Comparison of ENCODE assay signal across 9 mouse cellular contexts in genomic region chr7:67700846-67701245, GRCm38 (mm10). TPM values are rescaled to one million over a fixed set of nuclear protein-coding genes. Genes with fewer than 3 reads are reported as not detected.
A peak's percentile ranks its signal among the peaks of the same experiment; 100 is the strongest.
DNase-seq lines count a peak whose midpoint lies in the region; ATAC-seq and TF ChIP-seq lines count a peak whose summit lies in the region.
"Had no signal": no experiment of that assay in that cellular context is flagged by ENCODE, and none has a peak within 500 bp of the region (broad histone marks: within the 10 kb centered on the region; RNA-seq: fewer than 3 reads in every experiment).

No protein-coding gene starts in this region.

- H3K9ac ChIP-seq in kidney, embryonic 15.5 days, result no peak overlapping the region
- H3K9ac ChIP-seq in MEL (ENCODE audit: control insufficient read depth, low read depth, low read length, poor library complexity, severe bottlenecking), result no peak overlapping the region
- no peak overlapping the region for H3K9ac ChIP-seq in hindbrain, embryonic 16.5 days (ENCODE audit: low read depth, low read length)
- H3K9ac ChIP-seq in lung, embryonic 14.5 days, result no peak overlapping the region
- H3K9ac ChIP-seq: limb, embryonic 13.5 days had no signal

- 0 out of 2 replicates have a peak, but pooled peaks cover 4% of the 10 kb centered on the region for H3K4me1 ChIP-seq in kidney, embryonic 15.5 days
- H3K4me1 ChIP-seq in MEL (ENCODE audit: control insufficient read depth in 1 of 2, insufficient read depth in 2 of 2, low read length in 2 of 2), result no peaks in the 10 kb centered on the region
- peaks cover 4% of the 10 kb centered on the region; the same call in 1 of the 2 replicates for H3K4me1 ChIP-seq in embryonic facial prominence, embryonic 10.5 days
- H3K4me1 ChIP-seq in hindbrain, embryonic 16.5 days (ENCODE audit: control insufficient read depth, insufficient read depth, low read depth, low read length), result no peaks in the 10 kb centered on the region; the same call in 1 of the 2 replicates
- H3K4me1 ChIP-seq in lung, embryonic 14.5 days (ENCODE audit: insufficient read depth), result no peaks in the 10 kb centered on the region

- peaks cover 42% of the 10 kb centered on the region for H3K36me3 ChIP-seq in kidney, embryonic 15.5 days
- H3K36me3 ChIP-seq in MEL (ENCODE audit: control insufficient read depth in 1 of 2, insufficient read depth in 2 of 2, low read length in 2 of 2), result no peaks in the 10 kb centered on the region
- H3K36me3 ChIP-seq in embryonic facial prominence, embryonic 10.5 days (replicated peaks), result peaks cover 96% of the 10 kb centered on the region
- H3K36me3 ChIP-seq in hindbrain, embryonic 16.5 days (ENCODE audit: control insufficient read depth, insufficient read depth, low read length), result no peaks in the 10 kb centered on the region
- peaks cover 43% of the 10 kb centered on the region for H3K36me3 ChIP-seq in lung, embryonic 14.5 days (ENCODE audit: insufficient read depth)
- no peaks in the 10 kb centered on the region for H3K36me3 ChIP-seq in splenic B cell, adult 2 months (ENCODE audit: control insufficient read depth, insufficient read depth, low read length, poor library complexity, severe bottlenecking)

- H3K4me2 ChIP-seq in kidney, embryonic 15.5 days, result no peak overlapping the region
- H3K4me2 ChIP-seq in hindbrain, embryonic 16.5 days (ENCODE audit: low read length), result no peak overlapping the region
- H3K4me2 ChIP-seq in lung, embryonic 14.5 days, result no peak overlapping the region
- H3K4me2 ChIP-seq: limb, embryonic 13.5 days had no signal

- H3K27ac ChIP-seq in kidney, embryonic 15.5 days, result no peak overlapping the region
- H3K27ac ChIP-seq in MEL (ENCODE audit: control insufficient read depth, low read depth, low read length), result no peak overlapping the region
- no peak overlapping the region for H3K27ac ChIP-seq in embryonic facial prominence, embryonic 10.5 days (replicated peaks)
- no peak overlapping the region for H3K27ac ChIP-seq in hindbrain, embryonic 16.5 days (ENCODE audit: low read depth, low read length)
- 0 out of 2 replicates have a peak overlapping the region, but pooled peaks have one; percentile 8 for H3K27ac ChIP-seq in lung, embryonic 14.5 days (ENCODE audit: low read depth)
- H3K27ac ChIP-seq: limb, embryonic 13.5 days had no signal

- TF ChIP-seq RAD21 in MEL (IDR thresholded peaks at IDR 0.05; ENCODE audit: low read depth, low read length), result no peak

- ATAC-seq in kidney, embryonic 15.5 days (replicated peaks; ENCODE audit: low FRiP score), result no peak
- ATAC-seq in hindbrain, embryonic 16.5 days, result 0 out of 2 replicates have a peak, but pooled peaks have one; percentile 22
- no peak for ATAC-seq in lung, embryonic 14.5 days (ENCODE audit: insufficient read depth)

- H3K9me3 ChIP-seq in kidney, embryonic 15.5 days (replicated peaks), result no peaks in the 10 kb centered on the region
- H3K9me3 ChIP-seq in MEL (replicated peaks; ENCODE audit: insufficient read depth, low read length), result no peaks in the 10 kb centered on the region
- H3K9me3 ChIP-seq in embryonic facial prominence, embryonic 10.5 days, result no peaks in the 10 kb centered on the region
- H3K9me3 ChIP-seq in hindbrain, embryonic 16.5 days (ENCODE audit: control insufficient read depth, low read length), result no peaks in the 10 kb centered on the region
- no peaks in the 10 kb centered on the region for H3K9me3 ChIP-seq in lung, embryonic 14.5 days (ENCODE audit: low read depth, low read length)
- H3K9me3 ChIP-seq: limb, embryonic 13.5 days had no signal

- TF ChIP-seq CTCF in MEL (IDR thresholded peaks at IDR 0.05 in 2 of 3, conservative IDR thresholded peaks at IDR 0.05 in 1 of 3; ENCODE audit: control insufficient read depth in 1 of 3, insufficient read depth in 1 of 3, low read depth in 2 of 3, low read length in 3 of 3, poor library complexity in 1 of 3, severe bottlenecking in 1 of 3), result peak; percentile 19 to 47 (median 46); a peak in 5 of 6 replicates
- peak; percentile 66 for TF ChIP-seq CTCF in lung, embryonic 14.5 days (IDR thresholded peaks at IDR 0.05; ENCODE audit: low read depth)

- no peak for TF ChIP-seq POLR2A in MEL (IDR thresholded peaks at IDR 0.05; ENCODE audit: control insufficient read depth in 1 of 2, insufficient read depth in 1 of 2, low read depth in 1 of 2, low read length in 2 of 2, poor library complexity in 1 of 2)

- DNase-seq in kidney, adult 18-20 months, result peak; percentile 54
- DNase-seq in MEL (ENCODE audit: low read depth, low spot score), result peak; percentile 12
- peak; percentile 57 for DNase-seq in embryonic facial prominence, embryonic 10.5 days (ENCODE audit: low spot score)
- peak; percentile 73 for DNase-seq in lung, embryonic 14.5 days
- DNase-seq in splenic B cell, adult 2 months (ENCODE audit: low read depth, low spot score), result peak; percentile 26
- DNase-seq in T-cell, adult 2 months (ENCODE audit: low spot score), result no peak

- no peaks in the 10 kb centered on the region for H3K27me3 ChIP-seq in kidney, embryonic 15.5 days
- no peaks in the 10 kb centered on the region for H3K27me3 ChIP-seq in MEL (ENCODE audit: control insufficient read depth in 1 of 2, insufficient read depth in 2 of 2, low read length in 2 of 2)
- H3K27me3 ChIP-seq in embryonic facial prominence, embryonic 10.5 days (replicated peaks; ENCODE audit: low read depth, poor library complexity, severe bottlenecking), result no peaks in the 10 kb centered on the region
- H3K27me3 ChIP-seq in hindbrain, embryonic 16.5 days (replicated peaks; ENCODE audit: control insufficient read depth, insufficient read depth, low read length), result no peaks in the 10 kb centered on the region
- H3K27me3 ChIP-seq in lung, embryonic 14.5 days (ENCODE audit: insufficient read depth, low read length), result no peaks in the 10 kb centered on the region
- H3K27me3 ChIP-seq in splenic B cell, adult 2 months (ENCODE audit: control insufficient read depth, insufficient read depth, low read length, poor library complexity, severe bottlenecking), result no peaks in the 10 kb centered on the region
- H3K27me3 ChIP-seq: limb, embryonic 13.5 days had no signal

- no peak overlapping the region for H3K4me3 ChIP-seq in kidney, embryonic 15.5 days (replicated peaks)
- no peak overlapping the region for H3K4me3 ChIP-seq in MEL (ENCODE audit: control insufficient read depth in 1 of 2, insufficient read depth in 1 of 2, low read depth in 2 of 2, low read length in 2 of 2)
- no peak overlapping the region for H3K4me3 ChIP-seq in embryonic facial prominence, embryonic 10.5 days
- no peak overlapping the region for H3K4me3 ChIP-seq in hindbrain, embryonic 16.5 days (ENCODE audit: low read length)
- no peak overlapping the region for H3K4me3 ChIP-seq in lung, embryonic 14.5 days (ENCODE audit: low read depth, low read length)
- H3K4me3 ChIP-seq: limb, embryonic 13.5 days had no signal

- no peaks in the 10 kb centered on the region for H3K79me2 ChIP-seq in MEL (ENCODE audit: control insufficient read depth, insufficient read depth, low read length, poor library complexity)

- TF ChIP-seq EP300 in MEL (IDR thresholded peaks at IDR 0.05; ENCODE audit: low read depth in 1 of 2, low read length in 2 of 2), result no peak

TF ChIP-seq in MEL, 35 proteins besides CTCF, POLR2A, EP300 and RAD21:
- TF ChIP-seq KAT2A (conservative IDR thresholded peaks at IDR 0.05; ENCODE audit: low read depth, low read length) (no peak), SMC3 (IDR thresholded peaks at IDR 0.05; ENCODE audit: low read depth, low read length) (0 out of 2 replicates have a peak, but pooled peaks have one; percentile 7)

RNA-seq across cellular contexts. Expression of gene Ttc23, which starts 53.6 kb away (rescaled TPM):
- 30.4 and 33.1 TPM in 2 replicates for polyA plus RNA-seq in kidney, embryonic 15.5 days (2015; fragmentation: Nextera tagmentation; extraction: Ambion mirVana)
- total RNA-seq in MEL (2012; rRNA removed), result 0.42 and 0.82 TPM in 2 replicates
- 1 to 10 TPM in 1 of 2 experiments, not detected in 1; 4.8 TPM for polyA plus RNA-seq in MEL (2012; ENCODE audit: insufficient read depth in 1 of 2, insufficient read length in 2 of 2, low read depth in 1 of 2, low replicate concordance in 2 of 2, missing spikeins in 1 of 2)
- 45.5 and 47.3 TPM in 2 replicates for polyA plus RNA-seq in embryonic facial prominence, embryonic 10.5 days (2016; fragmentation: Nextera tagmentation; extraction: Ambion mirVana)
- 7.6 and 9.9 TPM in 2 replicates for polyA plus RNA-seq in hindbrain, embryonic 16.5 days (2015; fragmentation: Nextera tagmentation; extraction: Ambion mirVana)
- 33.5 and 35.7 TPM in 2 replicates for polyA plus RNA-seq in lung, embryonic 14.5 days (2014; fragmentation: Nextera tagmentation; extraction: Ambion mirVana)

RNA-seq across cellular contexts. Expression of gene Lrrc28, which starts 55.8 kb away (rescaled TPM):
- polyA plus RNA-seq in kidney, embryonic 15.5 days (2015; fragmentation: Nextera tagmentation; extraction: Ambion mirVana), result 15.3 and 15.7 TPM in 2 replicates
- total RNA-seq in MEL (2012; rRNA removed), result 9.7 and 10.0 TPM in 2 replicates
- polyA plus RNA-seq in MEL (2012; ENCODE audit: insufficient read depth in 1 of 2, insufficient read length in 2 of 2, low read depth in 1 of 2, low replicate concordance in 2 of 2, missing spikeins in 1 of 2), result 10 to 100 TPM in 1 of 2 experiments, not detected in 1; 16.0 TPM
- polyA plus RNA-seq in embryonic facial prominence, embryonic 10.5 days (2016; fragmentation: Nextera tagmentation; extraction: Ambion mirVana), result 18.0 and 21.5 TPM in 2 replicates
- polyA plus RNA-seq in hindbrain, embryonic 16.5 days (2015; fragmentation: Nextera tagmentation; extraction: Ambion mirVana), result 21.1 and 21.2 TPM in 2 replicates
- polyA plus RNA-seq in lung, embryonic 14.5 days (2014; fragmentation: Nextera tagmentation; extraction: Ambion mirVana), result 16.2 and 16.6 TPM in 2 replicates

RNA-seq across cellular contexts. Expression of gene Synm, which starts 58.7 kb away (rescaled TPM):
- 0.99 and 1.4 TPM in 2 replicates for polyA plus RNA-seq in kidney, embryonic 15.5 days (2015; fragmentation: Nextera tagmentation; extraction: Ambion mirVana)
- total RNA-seq in MEL (2012; rRNA removed), result not detected in 2 replicates
- polyA plus RNA-seq in MEL (2012; ENCODE audit: insufficient read depth in 1 of 2, insufficient read length in 2 of 2, low read depth in 1 of 2, low replicate concordance in 2 of 2, missing spikeins in 1 of 2), result under 1 TPM in 1 of 2 experiments, not detected in 1; 0.01 TPM
- polyA plus RNA-seq in embryonic facial prominence, embryonic 10.5 days (2016; fragmentation: Nextera tagmentation; extraction: Ambion mirVana), result 2.1 and 2.9 TPM in 2 replicates
- 6.0 and 7.1 TPM in 2 replicates for polyA plus RNA-seq in hindbrain, embryonic 16.5 days (2015; fragmentation: Nextera tagmentation; extraction: Ambion mirVana)
- polyA plus RNA-seq in lung, embryonic 14.5 days (2014; fragmentation: Nextera tagmentation; extraction: Ambion mirVana), result 4.8 and 5.6 TPM in 2 replicates
